Mouse (Mus musculus): ENCODE measurements around the gene Dcdc2a. TPM values are rescaled to one million over a fixed set of nuclear protein-coding genes. Genes with fewer than 3 reads are reported as not detected.

Dcdc2a gene
- not detected in 4 replicates for total RNA-seq (2023; ENCODE audit: inconsistent age)

GRCm38 (mm10) chr13:25055873-25056667 lies at the start of gene Dcdc2a:
Dcdc2a (plus strand) TSS chr13:25056004.

GRCm38 (mm10) chr13:25019793-25020539 lies 35.8 kb upstream of the Dcdc2a start, which contains the start of gene Mrs2:
Mrs2 (minus strand) TSS chr13:25020379.

Other genes starting within 250 kb of the Dcdc2a start
- 16.2 to 21.2 TPM (median 19.7 TPM) in 4 replicates for gene Acot13, start 224.5 kb upstream of the Dcdc2a start, total RNA-seq (2023; ENCODE audit: inconsistent age)
- 61.6 to 68.4 TPM (median 66.6 TPM) in 4 replicates for gene Tdp2, start 224.3 kb upstream of the Dcdc2a start, total RNA-seq (2023; ENCODE audit: inconsistent age)
- not detected in 4 replicates for gene D130043K22Rik, start 210.9 kb upstream of the Dcdc2a start, total RNA-seq (2023; ENCODE audit: inconsistent age)
- gene Aldh5a1, start 118.3 kb upstream of the Dcdc2a start, total RNA-seq (2023; ENCODE audit: inconsistent age): 0.12 to 0.32 TPM (median 0.20 TPM) in 4 replicates
- not detected in 4 replicates for gene Gpld1, start 112.9 kb upstream of the Dcdc2a start, total RNA-seq (2023; ENCODE audit: inconsistent age)
- gene Mrs2, start 35.6 kb upstream of the Dcdc2a start, total RNA-seq (2023; ENCODE audit: inconsistent age): 49.7 to 56.7 TPM (median 51.1 TPM) in 4 replicates
- not detected in 4 replicates for gene Nrsn1, start 214.5 kb downstream of the Dcdc2a start, total RNA-seq (2023; ENCODE audit: inconsistent age)